ENCODE assay signal across 8 mouse cellular contexts in the genomic region with DNA sequence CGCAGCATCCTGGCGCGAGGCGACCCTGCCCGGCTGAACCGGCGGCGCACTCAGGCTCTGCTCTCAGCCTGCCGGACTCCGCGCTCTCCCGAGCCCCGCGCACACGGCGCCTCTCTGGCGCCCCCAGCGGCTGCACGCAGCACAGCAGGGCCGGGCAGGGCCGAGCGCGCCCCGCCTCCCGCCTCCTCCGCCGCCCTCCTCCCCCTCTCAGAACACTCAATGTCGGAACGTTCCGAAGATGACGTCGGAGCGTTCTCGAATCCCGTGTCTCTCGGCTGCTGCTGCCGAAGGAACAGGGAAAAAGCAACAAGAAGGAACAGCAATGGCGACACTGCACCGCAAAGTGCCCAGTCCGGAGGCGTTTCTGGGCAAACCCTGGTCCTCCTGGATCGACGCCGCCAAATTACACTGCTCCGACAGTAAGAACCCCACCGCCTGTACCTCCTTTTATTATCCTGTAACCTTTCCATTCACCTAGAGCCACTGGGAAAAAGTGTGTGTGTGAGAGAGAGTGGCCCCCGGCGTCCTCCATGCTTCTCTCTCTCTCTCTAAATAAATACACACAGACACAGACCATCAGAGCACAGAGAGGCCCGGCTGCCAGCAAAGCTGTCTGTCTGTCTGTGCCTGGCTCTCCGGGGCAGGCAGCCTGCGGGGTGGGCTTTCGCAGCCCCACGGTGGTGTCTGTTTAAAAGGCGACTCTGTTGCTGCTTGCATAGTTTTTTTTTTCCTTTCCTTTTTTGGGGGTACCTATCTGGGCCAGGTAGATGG. TPM values are rescaled to one million over a fixed set of nuclear protein-coding genes. Genes with fewer than 3 reads are reported as not detected.
DNase-seq lines count a peak whose midpoint lies in the region; ATAC-seq lines count a peak whose summit lies in the region.

Gene Atxn7l1, plus strand, starts transcription at position 197 of the 771 bp plus-strand sequence.

- peak within 1 kb of the TSS; percentile 97 for H3K4me2 ChIP-seq in heart, embryonic 14.5 days (ENCODE audit: low read length)
- peak within 1 kb of the TSS; percentile 92 for H3K4me2 ChIP-seq in liver, embryonic 13.5 days
- peak within 1 kb of the TSS; percentile 99 for H3K4me2 ChIP-seq in stomach, embryonic 16.5 days (ENCODE audit: low read depth, low read length)

- H3K4me3 ChIP-seq in heart, embryonic 14.5 days (ENCODE audit: control insufficient read depth in 1 of 2, insufficient read depth in 1 of 2, low read depth in 1 of 2, low read length in 2 of 2), result peak within 1 kb of the TSS; percentile 59 to 85
- peak within 1 kb of the TSS; percentile 84 for H3K4me3 ChIP-seq in liver, embryonic 13.5 days (replicated peaks)
- H3K4me3 ChIP-seq in stomach, embryonic 16.5 days (replicated peaks; ENCODE audit: low read length), result peak within 1 kb of the TSS; percentile 89

- no peaks in the 10 kb centered on the region for H3K36me3 ChIP-seq in heart, embryonic 14.5 days (ENCODE audit: control insufficient read depth, insufficient read depth, low read length)
- no peaks in the 10 kb centered on the region for H3K36me3 ChIP-seq in liver, embryonic 13.5 days
- no peaks in the 10 kb centered on the region for H3K36me3 ChIP-seq in stomach, embryonic 16.5 days (ENCODE audit: control insufficient read depth, insufficient read depth, low read length)

- peaks cover 12% of the 10 kb centered on the region for H3K27me3 ChIP-seq in heart, embryonic 14.5 days (ENCODE audit: control insufficient read depth, insufficient read depth, low read length)
- peaks cover 43% of the 10 kb centered on the region for H3K27me3 ChIP-seq in liver, embryonic 13.5 days
- peaks cover 4% of the 10 kb centered on the region; the same call in 1 of the 2 replicates for H3K27me3 ChIP-seq in stomach, embryonic 16.5 days (ENCODE audit: control insufficient read depth, insufficient read depth, low read length)

- peaks cover 2 to 12% of the 10 kb centered on the region in 2 experiments; a peak in 2 of 4 replicates for H3K4me1 ChIP-seq in heart, embryonic 14.5 days (ENCODE audit: control insufficient read depth in 2 of 2, insufficient read depth in 2 of 2, low read length in 2 of 2)
- peaks cover 49% of the 10 kb centered on the region for H3K4me1 ChIP-seq in liver, embryonic 13.5 days (replicated peaks)
- H3K4me1 ChIP-seq in stomach, embryonic 16.5 days (ENCODE audit: control insufficient read depth, insufficient read depth, low read length), result peaks cover 17% of the 10 kb centered on the region

- ATAC-seq in CD4-positive, CD25-positive, alpha-beta regulatory T cell, adult 4 months, result peak; percentile 81
- peak; percentile 87 for ATAC-seq in heart, embryonic 14.5 days (ENCODE audit: insufficient number of reproducible peaks, insufficient read depth, low FRiP score, low read depth)
- peak; percentile 93 for ATAC-seq in liver, embryonic 13.5 days (ENCODE audit: low read depth)
- peak; percentile 97 for ATAC-seq in stomach, embryonic 16.5 days (ENCODE audit: insufficient read depth, low FRiP score)

- no peaks in the 10 kb centered on the region for H3K9me3 ChIP-seq in heart, embryonic 14.5 days (ENCODE audit: control insufficient read depth, low read length)
- H3K9me3 ChIP-seq in liver, embryonic 13.5 days (replicated peaks), result no peaks in the 10 kb centered on the region
- H3K9me3 ChIP-seq in stomach, embryonic 16.5 days (replicated peaks; ENCODE audit: control insufficient read depth, low read length), result no peaks in the 10 kb centered on the region

- peak within 1 kb of the TSS; percentile 60 to 78 for H3K27ac ChIP-seq in heart, embryonic 14.5 days (replicated peaks in 1 of 2; ENCODE audit: control insufficient read depth in 1 of 2, insufficient read depth in 1 of 2, low read depth in 2 of 2, low read length in 2 of 2)
- peak within 1 kb of the TSS; percentile 81 for H3K27ac ChIP-seq in liver, embryonic 13.5 days
- H3K27ac ChIP-seq in stomach, embryonic 16.5 days (ENCODE audit: low read length), result peak within 1 kb of the TSS; percentile 81

- H3K9ac ChIP-seq in heart, embryonic 14.5 days (ENCODE audit: low read length), result peak within 1 kb of the TSS; percentile 85
- peak within 1 kb of the TSS; percentile 92 for H3K9ac ChIP-seq in liver, embryonic 13.5 days
- peak within 1 kb of the TSS; percentile 95 for H3K9ac ChIP-seq in stomach, embryonic 16.5 days (ENCODE audit: low read length)

- WGBS in heart, embryonic 14.5 days, result under 1% methylated on average over 51 of the region's 54 CpGs
- under 1% methylated on average over 51 of the region's 54 CpGs for WGBS in liver, embryonic 13.5 days (ENCODE audit: insufficient replicate concordance)
- under 1% methylated on average over 54 of the region's 54 CpGs for WGBS in stomach, embryonic 16.5 days

- peak; percentile 89 for DNase-seq in c-Kit-negative CD71-positive TER-119-positive erythroid progenitor cells, embryonic 14.5 days (ENCODE audit: low read depth, low spot score)
- peak; percentile 85 for DNase-seq in fibroblast of lung, adult 2 months (ENCODE audit: low read depth)
- DNase-seq in kidney, postnatal 14 days, result peak; percentile 95
- DNase-seq in liver, embryonic 13.5 days, result peak; percentile 85
- DNase-seq in neural tube, embryonic 10.5 days (ENCODE audit: extremely low spot score, low spot score), result peak; percentile 93

RNA-seq across cellular contexts. Expression of gene Atxn7l1, which starts in this region (rescaled TPM):
- polyA plus RNA-seq in CD4-positive, CD25-positive, alpha-beta regulatory T cell, adult 4 months (2017; shearing (Covaris generic)), result 10 to 100 TPM; 75.6 to 87.7 TPM
- polyA plus RNA-seq in heart, embryonic 14.5 days (2014; fragmentation: Nextera tagmentation; extraction: Ambion mirVana), result 10.1 and 10.6 TPM in 2 replicates
- 9.0 and 15.2 TPM in 2 replicates for polyA plus RNA-seq in liver, embryonic 13.5 days (2015; fragmentation: Nextera tagmentation; extraction: Ambion mirVana)
- 12.4 and 13.3 TPM in 2 replicates for polyA plus RNA-seq in stomach, embryonic 16.5 days (2015; fragmentation: Nextera tagmentation; extraction: Ambion mirVana)

Comparison
In these comparisons a context has a peak if more than half of its experiments do, and no peak if none do; other contexts are left out.
1. Peak in every context shown above with its lines: DNase-seq, ATAC-seq, H3K4me3 ChIP-seq and H3K27ac ChIP-seq.